In the genomic region with DNA sequence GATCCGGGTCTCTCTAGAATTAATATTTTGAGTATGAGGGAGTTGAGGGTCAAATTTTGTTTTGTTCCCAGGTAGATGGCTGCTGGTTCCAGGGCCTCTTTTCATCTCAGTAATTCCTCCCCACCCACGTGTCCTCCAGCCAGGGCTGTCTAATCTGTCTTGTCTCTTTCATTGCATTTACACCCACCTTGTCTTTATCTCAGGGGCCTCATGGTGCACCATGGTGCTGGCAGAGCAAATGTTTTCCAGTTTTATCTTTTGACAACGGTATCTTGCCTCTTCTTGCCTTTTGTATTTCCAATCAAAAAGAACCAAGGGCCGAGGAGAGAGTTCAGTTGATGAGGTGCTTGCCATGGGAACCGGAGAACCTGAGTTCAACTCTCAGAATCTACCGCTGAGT, we compare ENCODE assay signal across 16 mouse cellular contexts.
"Had no signal": no experiment of that assay in that cellular context is flagged by ENCODE, and none has a peak within 500 bp of the region (broad histone marks: within the 10 kb centered on the region; RNA-seq: fewer than 3 reads in every experiment).

No protein-coding gene starts in this region.

- H3K4me2 ChIP-seq: limb, embryonic 12.5 days; lung, embryonic 15.5 days; midbrain, embryonic 12.5 days had no signal

- ATAC-seq: midbrain, embryonic 16.5 days had no signal

- H3K9me3 ChIP-seq: limb, embryonic 12.5 days; lung, embryonic 15.5 days; midbrain, embryonic 12.5 days had no signal

- H3K27ac ChIP-seq: kidney, postnatal 0 days; limb, embryonic 12.5 days; lung, embryonic 15.5 days; macrophage; midbrain, embryonic 12.5 days had no signal

- H3K4me1 ChIP-seq: limb, embryonic 12.5 days; lung, embryonic 15.5 days; midbrain, embryonic 12.5 days had no signal

- H3K4me3 ChIP-seq: limb, embryonic 12.5 days; lung, embryonic 15.5 days; midbrain, embryonic 12.5 days had no signal

- H3K27me3 ChIP-seq: limb, embryonic 12.5 days; lung, embryonic 15.5 days; midbrain, embryonic 12.5 days had no signal

- DNase-seq: kidney, adult 11 months; kidney, adult 9 months; kidney, postnatal 36 days; layer of hippocampus, adult 9-11 months; layer of hippocampus, postnatal 36 days; lung, postnatal 14 days; right cerebral cortex, adult 18-20 months; right cerebral cortex, postnatal 25 days; thymus, adult 18-20 months; thymus, postnatal 25 days had no signal

- H3K9ac ChIP-seq: limb, embryonic 12.5 days; lung, embryonic 15.5 days; midbrain, embryonic 12.5 days had no signal

- H3K36me3 ChIP-seq: limb, embryonic 12.5 days; lung, embryonic 15.5 days; midbrain, embryonic 12.5 days had no signal
